Mouse (Mus musculus) hindbrain, embryonic 16.5 days (tissue): ENCODE data around the gene Glrx. TPM values are rescaled to one million over a fixed set of nuclear protein-coding genes. Genes with fewer than 3 reads are reported as not detected.
"Not testable (repeated sequence)": the region's sequence is repeated elsewhere in the genome, so short reads cannot be mapped to it uniquely, and the experiment has no call there.

Experiments
- ATAC-seq: fragments of 200-750 bp; cut with Nextera tagmentation; 2 replicates; pipeline ENCODE4 v1.8.0; 2017; ENCODE audit warnings: moderate TSS enrichment, moderate library complexity
- H3K27ac ChIP-seq: fragments of 300-500 bp; sonication (generic); 2 replicates; pipeline ENCODE4 v1.5.1; 2014; ENCODE audit warnings: low read depth, mild to moderate bottlenecking, control low read depth, low read length, moderate library complexity
- H3K27me3 ChIP-seq: fragments of 300-500 bp; sonication (generic); replicated peaks from 2 replicates; pipeline ENCODE4 v1.6.1; 2014; ENCODE audit warnings: low read length; ENCODE audit not compliant: control insufficient read depth, insufficient read depth
- H3K36me3 ChIP-seq: fragments of 300-500 bp; sonication (generic); 2 replicates; pipeline ENCODE4 v1.6.1; 2014; ENCODE audit warnings: mild to moderate bottlenecking, low read length, moderate library complexity, mixed read lengths; ENCODE audit not compliant: control insufficient read depth, insufficient read depth
- H3K4me1 ChIP-seq: fragments of 300-500 bp; sonication (generic); 2 replicates; pipeline ENCODE4 v1.6.1; 2014; ENCODE audit warnings: low read depth, low read length; ENCODE audit not compliant: control insufficient read depth, insufficient read depth
- H3K4me2 ChIP-seq: fragments of 300-500 bp; sonication (generic); 2 replicates; pipeline ENCODE4 v1.6.1; 2014; ENCODE audit warnings: mild to moderate bottlenecking, low read length, control low read depth, moderate library complexity
- H3K4me3 ChIP-seq: fragments of 300-500 bp; sonication (generic); 2 replicates; pipeline ENCODE4 v1.5.1; 2014; ENCODE audit warnings: mild to moderate bottlenecking, low read length, control low read depth, moderate library complexity
- H3K9ac ChIP-seq: fragments of 300-500 bp; sonication (generic); 2 replicates; pipeline ENCODE4 v1.6.1; 2014; ENCODE audit warnings: low read depth, mild to moderate bottlenecking, control low read depth, low read length, moderate library complexity
- H3K9me3 ChIP-seq: fragments of 300-500 bp; sonication (generic); 2 replicates; pipeline ENCODE4 v1.6.1; 2014; ENCODE audit warnings: mild to moderate bottlenecking, low read length, moderate library complexity; ENCODE audit not compliant: control insufficient read depth
- WGBS: fragments of 180-500 bp; shearing (Covaris S2); extraction: QIAGEN DNeasy Blood & Tissue Kit; methylation state at CpG from one replicate; pipeline ENCODE4 v1.1.7; 2014; 5-methylcytosine and 5-hydroxymethylcytosine counted together
- polyA plus RNA-seq: library from polyadenylated mRNA; unstranded; fragments of >200 nt; fragmentation: Nextera tagmentation; extraction: Ambion mirVana; gene quantifications from 2 replicates; pipeline ENCODE4 v1.2.1, GENCODE M21; 2015

Glrx gene
- polyA plus RNA-seq, 1 experiment from 2014 or later: 91.4 TPM

- no peaks in the 10 kb centered on the region for H3K4me1 ChIP-seq
- no peak overlapping the region for H3K4me2 ChIP-seq
- H3K9ac ChIP-seq: no peak overlapping the region
- no peak overlapping the region for H3K27ac ChIP-seq
- no peaks in the 10 kb centered on the region for H3K27me3 ChIP-seq
- peaks cover 5% of the 10 kb centered on the region for H3K36me3 ChIP-seq
- 90% methylated on average over 4 of the region's 4 CpGs for WGBS
- no peak for ATAC-seq
- no peak overlapping the region for H3K4me3 ChIP-seq
- H3K9me3 ChIP-seq: no peaks in the 10 kb centered on the region
Observed at GRCm38 (mm10) chr13:75874608-75875376, 35.1 kb downstream of the Glrx start.

GRCm38 (mm10) chr13:75876188-75876587, 36.5 kb downstream of the Glrx start:
- H3K27ac ChIP-seq, H3K9me3 ChIP-seq, H3K9ac ChIP-seq, H3K27me3 ChIP-seq, H3K36me3 ChIP-seq, H3K4me1 ChIP-seq, H3K4me3 ChIP-seq, H3K4me2 ChIP-seq: not testable (repeated sequence)
- WGBS: 67% methylated on average over 6 of the region's 7 CpGs
- ATAC-seq: peak; percentile 68

GRCm38 (mm10) chr13:75876592-75876991, 36.9 kb downstream of the Glrx start:
- no peak for ATAC-seq
- WGBS: 81% methylated on average over 6 of the region's 6 CpGs
- Histone ChIP-seq H3K27ac (no peak overlapping the region), H3K36me3 (peaks cover 4% of the 10 kb centered on the region), H3K9me3 (no peaks in the 10 kb centered on the region), H3K9ac (no peak overlapping the region), H3K4me1 (no peaks in the 10 kb centered on the region), H3K27me3 (no peaks in the 10 kb centered on the region), H3K4me3 (no peak overlapping the region), H3K4me2 (no peak overlapping the region)

- 0 out of 2 replicates have a peak, but pooled peaks have one; percentile 57 for ATAC-seq
- Histone ChIP-seq H3K27me3 (no peaks in the 10 kb centered on the region), H3K36me3 (peaks cover 3% of the 10 kb centered on the region; the same call in 1 of the 2 replicates), H3K4me3 (no peak overlapping the region), H3K9ac (no peak overlapping the region), H3K4me1 (no peaks in the 10 kb centered on the region), H3K9me3 (no peaks in the 10 kb centered on the region), H3K4me2 (no peak overlapping the region), H3K27ac (no peak overlapping the region)
Observed at GRCm38 (mm10) chr13:75877907-75878306, 38.2 kb downstream of the Glrx start.

- Histone ChIP-seq H3K9ac (no peak overlapping the region), H3K27ac (no peak overlapping the region), H3K4me3 (no peak overlapping the region), H3K36me3 (peaks cover 7% of the 10 kb centered on the region; the same call in 1 of the 2 replicates), H3K9me3 (no peaks in the 10 kb centered on the region), H3K27me3 (no peaks in the 10 kb centered on the region), H3K4me2 (no peak overlapping the region), H3K4me1 (no peaks in the 10 kb centered on the region)
- ATAC-seq: no peak
- WGBS: 87% methylated on average over 3 of the region's 3 CpGs
Observed at GRCm38 (mm10) chr13:75879756-75880155, 40.1 kb downstream of the Glrx start.

- Histone ChIP-seq H3K9me3 (no peaks in the 10 kb centered on the region), H3K36me3 (peaks cover 5% of the 10 kb centered on the region; the same call in 1 of the 2 replicates), H3K4me2 (no peak overlapping the region), H3K9ac (no peak overlapping the region), H3K4me1 (no peaks in the 10 kb centered on the region), H3K27ac (no peak overlapping the region), H3K4me3 (no peak overlapping the region), H3K27me3 (no peaks in the 10 kb centered on the region)
- WGBS: 55% methylated on average over 2 of the region's 2 CpGs
- ATAC-seq: peak; percentile 68
Observed at GRCm38 (mm10) chr13:75880501-75880900, 40.8 kb downstream of the Glrx start.

- H3K4me3 ChIP-seq: no peak overlapping the region
- peaks cover 5% of the 10 kb centered on the region; the same call in 1 of the 2 replicates for H3K36me3 ChIP-seq
- H3K27ac ChIP-seq: no peak overlapping the region
- 76% methylated on average over 3 of the region's 3 CpGs for WGBS
- H3K4me2 ChIP-seq: no peak overlapping the region
- H3K9me3 ChIP-seq: no peaks in the 10 kb centered on the region
- no peaks in the 10 kb centered on the region for H3K4me1 ChIP-seq
- H3K9ac ChIP-seq: no peak overlapping the region
- no peak for ATAC-seq
- H3K27me3 ChIP-seq: no peaks in the 10 kb centered on the region
Observed at GRCm38 (mm10) chr13:75883792-75884191, 44.1 kb downstream of the Glrx start.

- ATAC-seq: no peak
- WGBS: 87% methylated on average over 4 of the region's 4 CpGs
- no peak overlapping the region for H3K4me2 ChIP-seq
- H3K27me3 ChIP-seq: no peaks in the 10 kb centered on the region
- no peak overlapping the region for H3K27ac ChIP-seq
- no peak overlapping the region for H3K9ac ChIP-seq
- H3K36me3 ChIP-seq: peaks cover 2% of the 10 kb centered on the region; the same call in 1 of the 2 replicates
- H3K4me3 ChIP-seq: no peak overlapping the region
- no peaks in the 10 kb centered on the region for H3K4me1 ChIP-seq
- H3K9me3 ChIP-seq: no peaks in the 10 kb centered on the region
Observed at GRCm38 (mm10) chr13:75891868-75892267, 52.2 kb downstream of the Glrx start.

- no peaks in the 10 kb centered on the region for H3K27me3 ChIP-seq
- 75% methylated on average over 3 of the region's 3 CpGs for WGBS
- H3K36me3 ChIP-seq: peaks cover 2% of the 10 kb centered on the region; the same call in 1 of the 2 replicates
- H3K4me2 ChIP-seq: no peak overlapping the region
- no peak overlapping the region for H3K27ac ChIP-seq
- ATAC-seq: no peak
- no peaks in the 10 kb centered on the region for H3K9me3 ChIP-seq
- no peak overlapping the region for H3K4me3 ChIP-seq
- H3K9ac ChIP-seq: no peak overlapping the region
- H3K4me1 ChIP-seq: no peaks in the 10 kb centered on the region
Observed at GRCm38 (mm10) chr13:75892291-75892690, 52.6 kb downstream of the Glrx start.
